Mouse (Mus musculus) CD4-positive naive resting alpha-beta T cell, adult 57 days (primary cell): ENCODE measurements around the gene Olfr1110. TPM values are rescaled to one million over a fixed set of nuclear protein-coding genes. Genes with fewer than 3 reads are reported as not detected.

Experiments used
- total RNA-seq: library from RNA; stranded (reverse); gene quantifications from one replicate; pipeline ENCODE4 v1.2.4, GENCODE M21; 2023

Gene Olfr1110
- not detected for total RNA-seq

GRCm38 (mm10) chr2:87140200-87140599 lies at the start of gene Olfr1110:
Gene Olfr1110 (minus strand): TSS chr2:87140300.

GRCm38 (mm10) chr2:87187498-87187897 lies 47.4 kb upstream of the Olfr1110 start, which contains the start of gene Olfr1112:
Gene Olfr1112 (plus strand): TSS chr2:87187798.

GRCm38 (mm10) chr2:87152524-87152923 lies 12.4 kb upstream of the Olfr1110 start, which contains the start of gene Olfr1111:
Gene Olfr1111 (minus strand): TSS chr2:87152624.

GRCm38 (mm10) chr2:87114467-87114866 lies 25.6 kb downstream of the Olfr1110 start, which contains the start of gene Olfr259:
Gene Olfr259 (minus strand): TSS chr2:87114567.

GRCm38 (mm10) chr2:87095908-87096307 lies 44.2 kb downstream of the Olfr1110 start, which contains the start of gene Olfr1109:
Gene Olfr1109 (minus strand): TSS chr2:87096008.

Other genes starting within 250 kb of the Olfr1110 start
- gene Olfr1097, start 248.1 kb downstream of the Olfr1110 start, total RNA-seq, result not detected
- not detected for gene Olfr1098, start 215.8 kb downstream of the Olfr1110 start, total RNA-seq
- gene Olfr1099, start 179.6 kb downstream of the Olfr1110 start, total RNA-seq, result not detected
- gene Olfr1100, start 160.3 kb downstream of the Olfr1110 start, total RNA-seq, result not detected
- not detected for gene Olfr1101, start 149.1 kb downstream of the Olfr1110 start, total RNA-seq
- gene Olfr1102, start 141.9 kb downstream of the Olfr1110 start, total RNA-seq, result not detected
- not detected for gene Olfr1104, start 113.2 kb downstream of the Olfr1110 start, total RNA-seq
- gene Olfr1105, start 103.8 kb downstream of the Olfr1110 start, total RNA-seq, result not detected
- not detected for gene Olfr1106, start 88.0 kb downstream of the Olfr1110 start, total RNA-seq
- gene Olfr1107, start 64.5 kb downstream of the Olfr1110 start, total RNA-seq, result not detected
- not detected for gene Olfr1109, start 44.3 kb downstream of the Olfr1110 start, total RNA-seq
- not detected for gene Olfr259, start 25.7 kb downstream of the Olfr1110 start, total RNA-seq
- not detected for gene Olfr1111, start 12.3 kb upstream of the Olfr1110 start, total RNA-seq
- not detected for gene Olfr1112, start 47.5 kb upstream of the Olfr1110 start, total RNA-seq
- not detected for gene Olfr1113, start 68.7 kb upstream of the Olfr1110 start, total RNA-seq
- gene Olfr1115, start 107.7 kb upstream of the Olfr1110 start, total RNA-seq, result not detected
- gene Olfr1116, start 127.2 kb upstream of the Olfr1110 start, total RNA-seq, result not detected
- gene Olfr1118, start 167.3 kb upstream of the Olfr1110 start, total RNA-seq, result not detected
- not detected for gene Olfr1120, start 214.5 kb upstream of the Olfr1110 start, total RNA-seq
- gene Olfr1121, start 229.6 kb upstream of the Olfr1110 start, total RNA-seq, result not detected
- gene Olfr1122, start 245.5 kb upstream of the Olfr1110 start, total RNA-seq, result 0.21 TPM